ENCODE assay signal across 21 mouse cellular contexts in genomic region chr13:6991714-6992113, GRCm38 (mm10).
A peak's percentile ranks its signal among the peaks of the same experiment; 100 is the strongest.
DNase-seq lines count a peak whose midpoint lies in the region; ATAC-seq and TF ChIP-seq lines count a peak whose summit lies in the region.
"Had no signal": no experiment of that assay in that cellular context is flagged by ENCODE, and none has a peak within 500 bp of the region (broad histone marks: within the 10 kb centered on the region; RNA-seq: fewer than 3 reads in every experiment).

No protein-coding gene starts in this region.

- no peak overlapping the region for H3K9ac ChIP-seq in forebrain, embryonic 11.5 days (ENCODE audit: low read length)
- H3K9ac ChIP-seq in forebrain, embryonic 16.5 days (replicated peaks; ENCODE audit: low read depth, low read length) = no peak overlapping the region
- no peak overlapping the region for H3K9ac ChIP-seq in forebrain, embryonic 14.5 days (ENCODE audit: low read length)
- H3K9ac ChIP-seq in midbrain, embryonic 16.5 days (ENCODE audit: low read depth, low read length) = no peak overlapping the region
- H3K9ac ChIP-seq in lung, postnatal 0 days (replicated peaks; ENCODE audit: low read depth) = no peak overlapping the region
- H3K9ac ChIP-seq: embryonic facial prominence, embryonic 13.5 days; heart, embryonic 13.5 days; stomach, embryonic 15.5 days had no signal

- no peak overlapping the region for H3K27ac ChIP-seq in forebrain, embryonic 11.5 days (ENCODE audit: low read depth, low read length)
- H3K27ac ChIP-seq in forebrain, embryonic 16.5 days (ENCODE audit: low read length) = no peak overlapping the region
- H3K27ac ChIP-seq in forebrain, embryonic 14.5 days (ENCODE audit: low read depth, low read length) = no peak overlapping the region
- no peak overlapping the region for H3K27ac ChIP-seq in midbrain, embryonic 16.5 days (ENCODE audit: low read length)
- H3K27ac ChIP-seq in lung, postnatal 0 days (ENCODE audit: low read length) = no peak overlapping the region
- H3K27ac ChIP-seq: embryonic facial prominence, embryonic 13.5 days; gastrocnemius, adult 2 months; heart, embryonic 13.5 days; stomach, embryonic 15.5 days had no signal

- no peaks in the 10 kb centered on the region for H3K27me3 ChIP-seq in forebrain, embryonic 11.5 days (ENCODE audit: control insufficient read depth, insufficient read depth, low read length)
- H3K27me3 ChIP-seq in forebrain, embryonic 16.5 days (replicated peaks; ENCODE audit: control insufficient read depth, insufficient read depth, low read length) = no peaks in the 10 kb centered on the region
- no peaks in the 10 kb centered on the region for H3K27me3 ChIP-seq in forebrain, embryonic 14.5 days (replicated peaks; ENCODE audit: control insufficient read depth, insufficient read depth, low read length)
- H3K27me3 ChIP-seq in midbrain, embryonic 16.5 days (ENCODE audit: control insufficient read depth, insufficient read depth, low read depth, low read length) = no peaks in the 10 kb centered on the region
- H3K27me3 ChIP-seq in lung, postnatal 0 days (replicated peaks; ENCODE audit: insufficient read depth, low read length) = no peaks in the 10 kb centered on the region
- H3K27me3 ChIP-seq: embryonic facial prominence, embryonic 13.5 days; heart, embryonic 13.5 days; stomach, embryonic 15.5 days had no signal

- no peak for TF ChIP-seq EP300 in lung, postnatal 0 days (IDR thresholded peaks at IDR 0.05)

- H3K9me3 ChIP-seq in forebrain, embryonic 11.5 days (ENCODE audit: control insufficient read depth, low read length) = no peaks in the 10 kb centered on the region
- H3K9me3 ChIP-seq in forebrain, embryonic 16.5 days (ENCODE audit: control insufficient read depth, low read length) = no peaks in the 10 kb centered on the region
- H3K9me3 ChIP-seq in forebrain, embryonic 14.5 days (replicated peaks; ENCODE audit: control insufficient read depth, low read length) = no peaks in the 10 kb centered on the region
- no peaks in the 10 kb centered on the region for H3K9me3 ChIP-seq in midbrain, embryonic 16.5 days (replicated peaks; ENCODE audit: control insufficient read depth, low read length, poor library complexity, severe bottlenecking)
- no peaks in the 10 kb centered on the region for H3K9me3 ChIP-seq in lung, postnatal 0 days (ENCODE audit: low read length)
- H3K9me3 ChIP-seq: embryonic facial prominence, embryonic 13.5 days; heart, embryonic 13.5 days; stomach, embryonic 15.5 days had no signal

- no peak overlapping the region for H3K4me2 ChIP-seq in forebrain, embryonic 11.5 days (ENCODE audit: low read depth, low read length, severe bottlenecking)
- H3K4me2 ChIP-seq in forebrain, embryonic 16.5 days (ENCODE audit: low read length) = no peak overlapping the region
- H3K4me2 ChIP-seq in forebrain, embryonic 14.5 days (ENCODE audit: low read length) = no peak overlapping the region
- no peak overlapping the region for H3K4me2 ChIP-seq in midbrain, embryonic 16.5 days (ENCODE audit: low read length)
- H3K4me2 ChIP-seq in lung, postnatal 0 days (replicated peaks; ENCODE audit: low read depth, low read length) = no peak overlapping the region
- H3K4me2 ChIP-seq: embryonic facial prominence, embryonic 13.5 days; heart, embryonic 13.5 days; liver, embryonic 11.5 days; stomach, embryonic 15.5 days had no signal

- no peaks in the 10 kb centered on the region for H3K36me3 ChIP-seq in forebrain, embryonic 11.5 days (ENCODE audit: control insufficient read depth, insufficient read depth, low read length)
- no peaks in the 10 kb centered on the region for H3K36me3 ChIP-seq in forebrain, embryonic 16.5 days (ENCODE audit: control insufficient read depth, insufficient read depth)
- H3K36me3 ChIP-seq in forebrain, embryonic 14.5 days (ENCODE audit: control insufficient read depth, insufficient read depth, low read length) = no peaks in the 10 kb centered on the region
- H3K36me3 ChIP-seq in midbrain, embryonic 16.5 days (ENCODE audit: control insufficient read depth, insufficient read depth, low read length) = no peaks in the 10 kb centered on the region
- H3K36me3 ChIP-seq in lung, postnatal 0 days (ENCODE audit: insufficient read depth, low read length) = no peaks in the 10 kb centered on the region
- H3K36me3 ChIP-seq: embryonic facial prominence, embryonic 13.5 days; heart, embryonic 13.5 days; stomach, embryonic 15.5 days had no signal

- no peak for TF ChIP-seq CTCF in lung, postnatal 0 days (IDR thresholded peaks at IDR 0.05)

- DNase-seq in forebrain, embryonic 11.5 days (ENCODE audit: low spot score) = no peak
- peak; percentile 32 for DNase-seq in R1 (ENCODE audit: low read depth, low spot score)
- DNase-seq in forebrain, embryonic 14.5 days (ENCODE audit: low spot score) = peak; percentile 19
- DNase-seq in lung, postnatal 0 days (ENCODE audit: low spot score) = no peak
- DNase-seq in urinary bladder, adult 2 months (ENCODE audit: low spot score) = no peak
- DNase-seq: cerebellum, postnatal 10 days; gastrocnemius, adult 2 months; heart, postnatal 4 days; left cerebral cortex, postnatal 4 days; lung, adult 2 months; lung, postnatal 4 days; spleen, adult 18-20 months; thymus, adult 2 months had no signal

- peak; percentile 77 for ATAC-seq in forebrain, embryonic 11.5 days (replicated peaks; ENCODE audit: low FRiP score)
- ATAC-seq in forebrain, embryonic 16.5 days = no peak
- ATAC-seq in forebrain, embryonic 14.5 days = no peak
- peak; percentile 67 for ATAC-seq in midbrain, embryonic 16.5 days
- no peak for ATAC-seq in lung, postnatal 0 days
- ATAC-seq in erythroid progenitor cell, adult 5-6 weeks (replicated peaks; ENCODE audit: low FRiP score, poor library complexity, severe bottlenecking) = no peak
- ATAC-seq: intestine, postnatal 0 days had no signal

- H3K4me3 ChIP-seq in forebrain, embryonic 11.5 days (ENCODE audit: low read depth, low read length) = no peak overlapping the region
- H3K4me3 ChIP-seq in forebrain, embryonic 16.5 days (replicated peaks; ENCODE audit: low read length) = no peak overlapping the region
- no peak overlapping the region for H3K4me3 ChIP-seq in forebrain, embryonic 14.5 days (ENCODE audit: low read depth, low read length)
- no peak overlapping the region for H3K4me3 ChIP-seq in midbrain, embryonic 16.5 days (ENCODE audit: low read depth, low read length)
- H3K4me3 ChIP-seq in lung, postnatal 0 days (ENCODE audit: low read depth, low read length) = no peak overlapping the region
- H3K4me3 ChIP-seq: embryonic facial prominence, embryonic 13.5 days; gastrocnemius, adult 2 months; heart, embryonic 13.5 days; stomach, embryonic 15.5 days had no signal

- WGBS in forebrain, embryonic 11.5 days = 13% methylated on average over 2 of the region's 2 CpGs
- WGBS in forebrain, embryonic 16.5 days = 9% methylated on average over 2 of the region's 2 CpGs
- WGBS in forebrain, embryonic 14.5 days = 13% methylated on average over 2 of the region's 2 CpGs
- 13% methylated on average over 2 of the region's 2 CpGs for WGBS in midbrain, embryonic 16.5 days
- WGBS in lung, postnatal 0 days = 58% methylated on average over 2 of the region's 2 CpGs

- H3K4me1 ChIP-seq in forebrain, embryonic 11.5 days (replicated peaks; ENCODE audit: control insufficient read depth, insufficient read depth, low read length) = no peaks in the 10 kb centered on the region
- no peaks in the 10 kb centered on the region for H3K4me1 ChIP-seq in forebrain, embryonic 16.5 days (replicated peaks; ENCODE audit: control insufficient read depth, insufficient read depth, low read length)
- H3K4me1 ChIP-seq in forebrain, embryonic 14.5 days (ENCODE audit: control insufficient read depth, insufficient read depth, low read length) = no peaks in the 10 kb centered on the region
- peaks cover 3% of the 10 kb centered on the region; the same call in 1 of the 2 replicates for H3K4me1 ChIP-seq in midbrain, embryonic 16.5 days (ENCODE audit: control insufficient read depth, insufficient read depth, low read length)
- H3K4me1 ChIP-seq in lung, postnatal 0 days (ENCODE audit: insufficient read depth, low read depth, low read length) = no peaks in the 10 kb centered on the region
- H3K4me1 ChIP-seq: embryonic facial prominence, embryonic 13.5 days; heart, embryonic 13.5 days; stomach, embryonic 15.5 days had no signal

Comparison
In these comparisons a context has a peak if more than half of its experiments do, and no peak if none do; other contexts are left out.
1. ATAC-seq: peak in forebrain, embryonic 11.5 days (single experiment) and midbrain, embryonic 16.5 days (single experiment); none in forebrain, embryonic 16.5 days (single experiment), forebrain, embryonic 14.5 days (single experiment), lung, postnatal 0 days (single experiment) and erythroid progenitor cell, adult 5-6 weeks (single experiment).
2. DNase-seq: peak in R1 (single experiment) and forebrain, embryonic 14.5 days (single experiment); none in forebrain, embryonic 11.5 days (single experiment), lung, postnatal 0 days (single experiment) and urinary bladder, adult 2 months (single experiment).